Comparison of ENCODE assay signal across 10 mouse cellular contexts in the genomic region with DNA sequence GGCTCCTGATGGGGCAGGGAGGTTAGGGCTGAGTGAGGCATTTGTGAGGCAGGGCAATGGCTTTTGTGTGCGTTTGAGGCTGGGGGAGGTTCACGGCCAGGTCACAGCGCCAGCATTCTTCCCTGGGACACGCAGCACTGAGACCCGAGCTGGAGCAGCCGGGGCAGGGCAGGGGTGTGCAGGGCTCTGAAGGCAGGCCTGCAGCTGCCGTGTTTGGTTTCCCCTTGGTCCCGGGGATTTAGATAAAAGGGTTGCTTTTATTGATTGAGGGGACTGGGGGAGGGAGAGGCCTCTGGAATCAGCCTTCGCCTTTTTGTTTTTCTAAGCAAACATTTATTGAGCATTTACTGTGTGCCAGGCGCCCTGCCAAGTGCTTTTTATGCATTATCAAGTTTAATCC.
DNase-seq lines count a peak whose midpoint lies in the region; ATAC-seq and TF ChIP-seq lines count a peak whose summit lies in the region.
"Had no signal": no experiment of that assay in that cellular context is flagged by ENCODE, and none has a peak within 500 bp of the region (broad histone marks: within the 10 kb centered on the region; RNA-seq: fewer than 3 reads in every experiment).

No protein-coding gene starts in this region.

- H3K9ac ChIP-seq in kidney, embryonic 14.5 days (ENCODE audit: low read depth, low read length) = no peak overlapping the region; the same call in 1 of the 2 replicates
- no peak overlapping the region for H3K9ac ChIP-seq in embryonic facial prominence, embryonic 14.5 days (ENCODE audit: low read depth, low read length)
- H3K9ac ChIP-seq: heart, embryonic 13.5 days; liver, embryonic 15.5 days had no signal

- WGBS in kidney, embryonic 14.5 days = 12% methylated on average over 10 of the region's 10 CpGs
- 11% methylated on average over 10 of the region's 10 CpGs for WGBS in embryonic facial prominence, embryonic 14.5 days

- H3K4me2 ChIP-seq in kidney, embryonic 14.5 days (replicated peaks; ENCODE audit: low read depth, low read length) = no peak overlapping the region
- H3K4me2 ChIP-seq in embryonic facial prominence, embryonic 14.5 days (ENCODE audit: low read depth, low read length) = no peak overlapping the region
- H3K4me2 ChIP-seq in myocyte (ENCODE audit: low read depth) = no peak overlapping the region
- H3K4me2 ChIP-seq: heart, embryonic 13.5 days; liver, embryonic 15.5 days had no signal

- no peak for DNase-seq in kidney, adult 8-10 months
- DNase-seq in R1 (ENCODE audit: low read depth, low spot score) = peak; percentile 63
- peak; percentile 86 for DNase-seq in embryonic facial prominence, embryonic 14.5 days (ENCODE audit: low spot score)
- DNase-seq in urinary bladder, postnatal 10 days (ENCODE audit: low spot score) = no peak
- DNase-seq in heart, adult 8-10 months (ENCODE audit: low spot score) = no peak
- no peak for DNase-seq in ovary, postnatal 36 days (ENCODE audit: low spot score)

- peak; percentile 63 for ATAC-seq in kidney, embryonic 14.5 days (ENCODE audit: low FRiP score, low TSS enrichment)
- ATAC-seq in embryonic facial prominence, embryonic 14.5 days (ENCODE audit: low read depth) = peak; percentile 88

- H3K36me3 ChIP-seq in kidney, embryonic 14.5 days (ENCODE audit: control insufficient read depth, insufficient read depth, low read length) = no peaks in the 10 kb centered on the region
- H3K36me3 ChIP-seq in embryonic facial prominence, embryonic 14.5 days (ENCODE audit: control insufficient read depth, insufficient read depth, low read length) = no peaks in the 10 kb centered on the region
- no peaks in the 10 kb centered on the region for H3K36me3 ChIP-seq in myocyte (ENCODE audit: control insufficient read depth, insufficient read depth)
- H3K36me3 ChIP-seq: heart, embryonic 13.5 days; liver, embryonic 15.5 days had no signal

- H3K4me3 ChIP-seq in kidney, embryonic 14.5 days (ENCODE audit: low read length) = no peak overlapping the region
- H3K4me3 ChIP-seq in embryonic facial prominence, embryonic 14.5 days (ENCODE audit: low read depth, low read length) = no peak overlapping the region
- H3K4me3 ChIP-seq in myocyte = no peak overlapping the region
- H3K4me3 ChIP-seq: heart, embryonic 13.5 days; liver, embryonic 15.5 days had no signal

- H3K27me3 ChIP-seq in kidney, embryonic 14.5 days (ENCODE audit: control insufficient read depth, insufficient read depth, low read length) = no peaks in the 10 kb centered on the region
- no peaks in the 10 kb centered on the region for H3K27me3 ChIP-seq in embryonic facial prominence, embryonic 14.5 days (replicated peaks; ENCODE audit: control insufficient read depth, insufficient read depth, low read length)
- H3K27me3 ChIP-seq in myocyte (ENCODE audit: control insufficient read depth, insufficient read depth, insufficient read length) = no peaks in the 10 kb centered on the region
- H3K27me3 ChIP-seq: heart, embryonic 13.5 days; liver, embryonic 15.5 days had no signal

- H3K27ac ChIP-seq in kidney, embryonic 14.5 days (ENCODE audit: low read depth, low read length) = no peak overlapping the region
- H3K27ac ChIP-seq in embryonic facial prominence, embryonic 14.5 days (replicated peaks; ENCODE audit: low read depth, low read length) = 0 out of 2 replicates have a peak overlapping the region, but pooled peaks have one; percentile 16
- H3K27ac ChIP-seq: heart, embryonic 13.5 days; liver, embryonic 15.5 days had no signal

- no peaks in the 10 kb centered on the region for H3K9me3 ChIP-seq in kidney, embryonic 14.5 days (ENCODE audit: control insufficient read depth, low read length)
- no peaks in the 10 kb centered on the region for H3K9me3 ChIP-seq in embryonic facial prominence, embryonic 14.5 days (ENCODE audit: control insufficient read depth, low read length)
- H3K9me3 ChIP-seq: heart, embryonic 13.5 days; liver, embryonic 15.5 days had no signal

- no peaks in the 10 kb centered on the region for H3K79me2 ChIP-seq in myocyte (ENCODE audit: control insufficient read depth, insufficient read depth)

- H3K4me1 ChIP-seq in kidney, embryonic 14.5 days (ENCODE audit: control insufficient read depth, insufficient read depth, low read length) = peaks cover 11% of the 10 kb centered on the region; the same call in 1 of the 2 replicates
- H3K4me1 ChIP-seq in embryonic facial prominence, embryonic 14.5 days (ENCODE audit: control insufficient read depth, insufficient read depth, low read length) = peaks cover 18% of the 10 kb centered on the region
- H3K4me1 ChIP-seq: liver, embryonic 15.5 days had no signal

- no peak for TF ChIP-seq POLR2A in myocyte (IDR thresholded peaks at IDR 0.05; ENCODE audit: insufficient read length, low read depth)

- no peak overlapping the region for H3ac ChIP-seq in myocyte (ENCODE audit: control insufficient read depth, insufficient read length)

TF ChIP-seq in myocyte, 11 proteins besides CTCF, POLR2A, EP300 and RAD21:
- TF ChIP-seq MYOD1 (IDR thresholded peaks at IDR 0.05; ENCODE audit: control insufficient read depth in 1 of 3, insufficient read length in 2 of 3, low read depth in 2 of 3) (peak in 2 of 3 experiments; percentile 26 to 29), E2F4 (IDR thresholded peaks at IDR 0.05; ENCODE audit: insufficient read depth) (no peak), MAX (IDR thresholded peaks at IDR 0.05; ENCODE audit: low read depth) (no peak), CEBPB (IDR thresholded peaks at IDR 0.05; ENCODE audit: insufficient read depth, poor library complexity, severe bottlenecking) (no peak), POLR2AphosphoS2 (IDR thresholded peaks at IDR 0.05; ENCODE audit: insufficient read length, low read depth) (no peak), SRF (IDR thresholded peaks at IDR 0.05; ENCODE audit: control insufficient read depth, insufficient read length, low read depth) (no peak), MYOG (IDR thresholded peaks at IDR 0.05; ENCODE audit: control insufficient read depth in 1 of 3, insufficient read depth in 1 of 3, insufficient read length in 2 of 3, low read depth in 2 of 3) (peak in 2 of 3 experiments; percentile 41 to 59), TCF3 (IDR thresholded peaks at IDR 0.05; ENCODE audit: insufficient read length, low read depth) (no peak), REST (IDR thresholded peaks at IDR 0.05; ENCODE audit: insufficient read depth, insufficient read length) (no peak), TCF12 (IDR thresholded peaks at IDR 0.05; ENCODE audit: insufficient read depth, poor library complexity, severe bottlenecking) (no peak), USF1 (IDR thresholded peaks at IDR 0.05; ENCODE audit: low read depth) (no peak)

Comparison
In these comparisons a context has a peak if more than half of its experiments do, and no peak if none do; other contexts are left out.
1. DNase-seq: peak in R1 (single experiment) and embryonic facial prominence, embryonic 14.5 days (single experiment); none in kidney, adult 8-10 months (0 of 2), urinary bladder, postnatal 10 days (single experiment), heart, adult 8-10 months (single experiment) and ovary, postnatal 36 days (single experiment).